Mouse (Mus musculus): Measurements from ENCODE around the gene Ttc39a. TPM values are rescaled to one million over a fixed set of nuclear protein-coding genes. Genes with fewer than 3 reads are reported as not detected.

The Ttc39a gene
- polyA plus RNA-seq (2012; rRNA removed): 117 and 133 TPM in 2 replicates

GRCm38 (mm10) chr4:109406486-109407175, at the start of gene Ttc39a:
Gene Ttc39a, plus strand, starts transcription at chr4:109406623.

GRCm38 (mm10) chr4:109484621-109485020, 78.2 kb downstream of the Ttc39a start, which contains the start of gene Rnf11:
Gene Rnf11, minus strand, starts transcription at chr4:109484728.

Other genes with a start within 250 kb of the Ttc39a start
- 34.5 and 40.9 TPM in 2 replicates for gene Osbpl9, start 204.4 kb upstream of the Ttc39a start, polyA plus RNA-seq (2012; rRNA removed)
- not detected in 2 replicates for gene Calr4, start 172.1 kb upstream of the Ttc39a start, polyA plus RNA-seq (2012; rRNA removed)
- gene Eps15, start 126.4 kb upstream of the Ttc39a start, polyA plus RNA-seq (2012; rRNA removed): 2.8 and 3.9 TPM in 2 replicates
- gene Rnf11, start 78.1 kb downstream of the Ttc39a start, polyA plus RNA-seq (2012; rRNA removed): 62.0 and 72.8 TPM in 2 replicates
- gene 4930522H14Rik, start 124.7 kb downstream of the Ttc39a start, polyA plus RNA-seq (2012; rRNA removed): not detected in 2 replicates

All from colon, adult 2 months (tissue).